Mouse (Mus musculus) heart, embryonic 10.5 days (tissue): Measurements from ENCODE around the gene Supt7l. TPM values are rescaled to one million over a fixed set of nuclear protein-coding genes. Genes with fewer than 3 reads are reported as not detected.
"Not testable (repeated sequence)": the region's sequence is repeated elsewhere in the genome, so short reads cannot be mapped to it uniquely, and the experiment has no call there.

Source experiments
- DNase-seq: peaks from one replicate; pipeline ENCODE4 v3.0.0-alpha.2; 2017; ENCODE audit warnings: low spot score
- H3K27ac ChIP-seq: fragments of 300-500 bp; sonication (generic); 2 replicates; pipeline ENCODE4 v1.5.1; 2016; ENCODE audit warnings: mild to moderate bottlenecking
- H3K27me3 ChIP-seq: fragments of 300-500 bp; sonication (generic); 2 replicates; pipeline ENCODE4 v1.6.1; 2016; ENCODE audit warnings: mild to moderate bottlenecking; ENCODE audit not compliant: poor library complexity, insufficient read depth, severe bottlenecking
- H3K36me3 ChIP-seq: fragments of 300-500 bp; sonication (generic); 2 replicates; pipeline ENCODE4 v1.6.1; 2016; ENCODE audit warnings: mild to moderate bottlenecking, moderate library complexity
- H3K4me1 ChIP-seq: fragments of 300-500 bp; sonication (generic); 2 replicates; pipeline ENCODE4 v1.6.1; 2016; ENCODE audit warnings: mild to moderate bottlenecking
- H3K4me3 ChIP-seq: fragments of 300-500 bp; sonication (generic); 2 replicates; pipeline ENCODE4 v1.5.1; 2016; ENCODE audit warnings: mild to moderate bottlenecking, moderate library complexity
- H3K9me3 ChIP-seq: fragments of 300-500 bp; sonication (generic); 2 replicates; pipeline ENCODE4 v1.6.1; 2016; ENCODE audit warnings: mild to moderate bottlenecking, moderate library complexity
- WGBS: fragments of 180-500 bp; shearing (Covaris S2); methylation state at CpG from one replicate; pipeline ENCODE4 v1.1.7; 2016; 5-methylcytosine and 5-hydroxymethylcytosine counted together
- polyA plus RNA-seq: library from polyadenylated mRNA; unstranded; fragments of >200 nt; fragmentation: Nextera tagmentation; extraction: Ambion mirVana; gene quantifications from 2 replicates; pipeline ENCODE4 v1.2.1, GENCODE M21; 2016

Supt7l gene
- polyA plus RNA-seq = 21.7 and 22.5 TPM in 2 replicates

GRCm38 (mm10) chr5:31527707-31528106 lies at the start of gene Supt7l:
TSS of gene Supt7l (minus strand) at chr5:31527807.
- Histone ChIP-seq H3K4me1 (peaks cover 17% of the 10 kb centered on the region), H3K4me3 (peak within 1 kb of the TSS; percentile 90), H3K36me3 (peaks cover 45% of the 10 kb centered on the region), H3K27ac (peak within 1 kb of the TSS; percentile 95)
- not testable (repeated sequence) for H3K27me3 ChIP-seq, H3K9me3 ChIP-seq, DNase-seq
- WGBS = 78% methylated on average over 11 of the region's 11 CpGs

GRCm38 (mm10) chr5:31576539-31576975 lies 49.0 kb upstream of the Supt7l start:
- Histone ChIP-seq H3K27me3 (no peaks in the 10 kb centered on the region), H3K9me3 (no peaks in the 10 kb centered on the region), H3K36me3 (no peaks in the 10 kb centered on the region), H3K4me3 (no peak overlapping the region), H3K27ac (no peak overlapping the region), H3K4me1 (peaks cover 6% of the 10 kb centered on the region)
- 64% methylated on average over 7 of the region's 7 CpGs for WGBS
- DNase-seq = no peak

GRCm38 (mm10) chr5:31573722-31574121 lies 46.1 kb upstream of the Supt7l start:
- peaks cover 23% of the 10 kb centered on the region for H3K4me1 ChIP-seq
- no peak for DNase-seq
- 92% methylated on average over 3 of the region's 3 CpGs for WGBS
- H3K9me3 ChIP-seq = no peaks in the 10 kb centered on the region
- no peaks in the 10 kb centered on the region for H3K36me3 ChIP-seq
- no peak overlapping the region for H3K27ac ChIP-seq
- H3K4me3 ChIP-seq = no peak overlapping the region
- H3K27me3 ChIP-seq = no peaks in the 10 kb centered on the region

GRCm38 (mm10) chr5:31571023-31571608 lies 43.5 kb upstream of the Supt7l start:
- WGBS = 7% methylated on average over 20 of the region's 20 CpGs
- DNase-seq = peak; percentile 89

GRCm38 (mm10) chr5:31567951-31568657 lies 40.5 kb upstream of the Supt7l start:
- Histone ChIP-seq H3K27me3 (no peaks in the 10 kb centered on the region), H3K9me3 (no peaks in the 10 kb centered on the region), H3K4me1 (peaks cover 54% of the 10 kb centered on the region), H3K27ac (peak overlapping the region; percentile 88), H3K36me3 (no peaks in the 10 kb centered on the region), H3K4me3 (no peak overlapping the region)
- no peak for DNase-seq
- 36% methylated on average over 5 of the region's 5 CpGs for WGBS

More at GRCm38 (mm10) chr5:31571023-31571608, 43.5 kb upstream of the Supt7l start:
- Histone ChIP-seq H3K27ac (peak overlapping the region; percentile 93), H3K36me3 (no peaks in the 10 kb centered on the region), H3K4me3 (peak overlapping the region; percentile 45), H3K4me1 (peaks cover 34% of the 10 kb centered on the region), H3K9me3 (no peaks in the 10 kb centered on the region), H3K27me3 (no peaks in the 10 kb centered on the region)

GRCm38 (mm10) chr5:31566457-31566856 lies 38.9 kb upstream of the Supt7l start:
- no peak overlapping the region for H3K4me3 ChIP-seq
- no peaks in the 10 kb centered on the region for H3K27me3 ChIP-seq
- H3K4me1 ChIP-seq = peaks cover 47% of the 10 kb centered on the region
- no peaks in the 10 kb centered on the region for H3K9me3 ChIP-seq
- WGBS = 74% methylated on average over 3 of the region's 3 CpGs
- H3K27ac ChIP-seq = peak overlapping the region; percentile 47; the same call in 1 of the 2 replicates
- 0 out of 2 replicates have a peak, but pooled peaks cover 13% of the 10 kb centered on the region for H3K36me3 ChIP-seq
- no peak for DNase-seq

- Histone ChIP-seq H3K36me3 (0 out of 2 replicates have a peak, but pooled peaks cover 14% of the 10 kb centered on the region), H3K4me1 (peaks cover 43% of the 10 kb centered on the region), H3K27ac (no peak overlapping the region), H3K27me3 (no peaks in the 10 kb centered on the region), H3K4me3 (no peak overlapping the region), H3K9me3 (no peaks in the 10 kb centered on the region)
- DNase-seq = peak; percentile 52
- 93% methylated on average over 7 of the region's 7 CpGs for WGBS
Observed at GRCm38 (mm10) chr5:31566026-31566425, 38.4 kb upstream of the Supt7l start.

GRCm38 (mm10) chr5:31564976-31565375 lies 37.4 kb upstream of the Supt7l start:
- Histone ChIP-seq H3K9me3 (no peaks in the 10 kb centered on the region), H3K27ac (peak overlapping the region; percentile 74; the same call in 1 of the 2 replicates), H3K36me3 (peaks cover 21% of the 10 kb centered on the region), H3K27me3 (no peaks in the 10 kb centered on the region), H3K4me3 (no peak overlapping the region), H3K4me1 (peaks cover 37% of the 10 kb centered on the region)
- peak; percentile 76 for DNase-seq
- 66% methylated on average over 4 of the region's 4 CpGs for WGBS

GRCm38 (mm10) chr5:31563905-31564304 lies 36.3 kb upstream of the Supt7l start:
- Histone ChIP-seq H3K9me3 (no peaks in the 10 kb centered on the region), H3K36me3 (peaks cover 28% of the 10 kb centered on the region), H3K27ac (peak overlapping the region; percentile 74), H3K27me3 (no peaks in the 10 kb centered on the region), H3K4me1 (peaks cover 33% of the 10 kb centered on the region), H3K4me3 (no peak overlapping the region)
- 36% methylated on average over 7 of the region's 7 CpGs for WGBS
- peak; percentile 69 for DNase-seq

- Histone ChIP-seq H3K4me1 (peaks cover 29% of the 10 kb centered on the region), H3K4me3 (no peak overlapping the region), H3K27ac (peak overlapping the region; percentile 74), H3K27me3 (no peaks in the 10 kb centered on the region), H3K9me3 (no peaks in the 10 kb centered on the region), H3K36me3 (peaks cover 28% of the 10 kb centered on the region)
- 8% methylated on average over 6 of the region's 6 CpGs for WGBS
- DNase-seq = peak; percentile 84
Observed at GRCm38 (mm10) chr5:31563496-31563895, 35.9 kb upstream of the Supt7l start.

GRCm38 (mm10) chr5:31562036-31562666 lies 34.5 kb upstream of the Supt7l start:
- 76% methylated on average over 7 of the region's 7 CpGs for WGBS
- peak; percentile 53 for DNase-seq

GRCm38 (mm10) chr5:31560352-31560751 lies 32.7 kb upstream of the Supt7l start:
- WGBS = 96% methylated on average over 2 of the region's 2 CpGs
- peak; percentile 51 for DNase-seq

More at GRCm38 (mm10) chr5:31562036-31562666, 34.5 kb upstream of the Supt7l start:
- H3K36me3 ChIP-seq = peaks cover 36% of the 10 kb centered on the region
- H3K4me1 ChIP-seq = peaks cover 20% of the 10 kb centered on the region
- H3K4me3 ChIP-seq = no peak overlapping the region
- no peak overlapping the region for H3K27ac ChIP-seq
- no peaks in the 10 kb centered on the region for H3K27me3 ChIP-seq
- H3K9me3 ChIP-seq = no peaks in the 10 kb centered on the region

GRCm38 (mm10) chr5:31559401-31559800 lies 31.8 kb upstream of the Supt7l start:
- Histone ChIP-seq H3K36me3 (peaks cover 62% of the 10 kb centered on the region), H3K9me3 (no peaks in the 10 kb centered on the region), H3K27me3 (no peaks in the 10 kb centered on the region), H3K4me1 (peaks cover 10% of the 10 kb centered on the region), H3K4me3 (no peak overlapping the region), H3K27ac (no peak overlapping the region)
- DNase-seq = peak; percentile 61
- 54% methylated on average over 1 of the region's 1 CpGs for WGBS

More at GRCm38 (mm10) chr5:31560352-31560751, 32.7 kb upstream of the Supt7l start:
- Histone ChIP-seq H3K27me3 (no peaks in the 10 kb centered on the region), H3K4me1 (peaks cover 19% of the 10 kb centered on the region), H3K27ac (no peak overlapping the region), H3K9me3 (no peaks in the 10 kb centered on the region), H3K36me3 (peaks cover 53% of the 10 kb centered on the region), H3K4me3 (no peak overlapping the region)
